Mouse (Mus musculus): ENCODE data around the gene Sec61a1.

GRCm38 (mm10) chr6:88483111-88483510 lies 35.6 kb downstream of the Sec61a1 start:
- no peak for TF ChIP-seq POLR2A (IDR thresholded peaks at IDR 0.05; ENCODE audit: low read depth, low read length)
- no peak for TF ChIP-seq CTCF (IDR thresholded peaks at IDR 0.05; ENCODE audit: borderline replicate concordance, insufficient read depth, low read length)
